ENCODE assay signal across 8 mouse cellular contexts in genomic region chr8:20596842-20597708, GRCm38 (mm10). TPM values are rescaled to one million over a fixed set of nuclear protein-coding genes. Genes with fewer than 3 reads are reported as not detected.
DNase-seq lines count a peak whose midpoint lies in the region; ATAC-seq and TF ChIP-seq lines count a peak whose summit lies in the region.
"Not testable (repeated sequence)": the region's sequence is repeated elsewhere in the genome, so short reads cannot be mapped to it uniquely, and the experiment has no call there.

No protein-coding gene starts in this region.

- not testable (repeated sequence) for TF ChIP-seq CTCF in lung, postnatal 0 days (IDR thresholded peaks at IDR 0.05)

- WGBS in embryonic facial prominence, embryonic 15.5 days = 60% methylated on average over 11 of the region's 13 CpGs
- 69% methylated on average over 9 of the region's 13 CpGs for WGBS in intestine, embryonic 14.5 days
- 66% methylated on average over 9 of the region's 13 CpGs for WGBS in lung, postnatal 0 days

- not testable (repeated sequence) for H3K27ac ChIP-seq in embryonic facial prominence, embryonic 15.5 days (replicated peaks); intestine, embryonic 14.5 days (ENCODE audit: low read depth); lung, postnatal 0 days (ENCODE audit: low read length)

- not testable (repeated sequence) for TF ChIP-seq EP300 in lung, postnatal 0 days (IDR thresholded peaks at IDR 0.05)

- not testable (repeated sequence) for H3K4me2 ChIP-seq in embryonic facial prominence, embryonic 15.5 days (replicated peaks); intestine, embryonic 14.5 days (ENCODE audit: low read length); lung, postnatal 0 days (replicated peaks; ENCODE audit: low read depth, low read length)

- not testable (repeated sequence) for H3K4me3 ChIP-seq in embryonic facial prominence, embryonic 15.5 days (replicated peaks); intestine, embryonic 14.5 days (ENCODE audit: low read depth, low read length); lung, postnatal 0 days (ENCODE audit: low read depth, low read length)

- H3K36me3 ChIP-seq in embryonic facial prominence, embryonic 15.5 days; intestine, embryonic 14.5 days (ENCODE audit: control insufficient read depth, insufficient read depth, low read length); lung, postnatal 0 days (ENCODE audit: insufficient read depth, low read length): not testable (repeated sequence)

- peak; percentile 87 for ATAC-seq in embryonic facial prominence, embryonic 15.5 days (ENCODE audit: insufficient number of reproducible peaks, low FRiP score, low TSS enrichment, low read depth)
- ATAC-seq in intestine, embryonic 14.5 days (replicated peaks; ENCODE audit: low FRiP score, low TSS enrichment, low read depth) = peak; percentile 84
- peak; percentile 62 for ATAC-seq in lung, postnatal 0 days

- not testable (repeated sequence) for H3K9ac ChIP-seq in embryonic facial prominence, embryonic 15.5 days; intestine, embryonic 14.5 days (ENCODE audit: low read length); lung, postnatal 0 days (replicated peaks; ENCODE audit: low read depth)

- H3K9me3 ChIP-seq in embryonic facial prominence, embryonic 15.5 days (replicated peaks); intestine, embryonic 14.5 days (ENCODE audit: control insufficient read depth, low read length); lung, postnatal 0 days (ENCODE audit: low read length): not testable (repeated sequence)

- H3K4me1 ChIP-seq in embryonic facial prominence, embryonic 15.5 days; intestine, embryonic 14.5 days (replicated peaks; ENCODE audit: control insufficient read depth, insufficient read depth, low read length); lung, postnatal 0 days (ENCODE audit: insufficient read depth, low read depth, low read length): not testable (repeated sequence)

- DNase-seq in adrenal gland, postnatal 10 days = peak; percentile 43
- peak; percentile 51 to 54 for DNase-seq in heart, adult 18-20 months
- DNase-seq in intestine, embryonic 14.5 days (ENCODE audit: low spot score) = peak; percentile 60
- peak; percentile 58 to 59 for DNase-seq in left cerebral cortex, adult 18-20 months (ENCODE audit: low spot score in 2 of 2)
- DNase-seq in lung, postnatal 0 days (ENCODE audit: low spot score) = peak; percentile 6
- peak; percentile 41 for DNase-seq in ovary, postnatal 14 days (ENCODE audit: low spot score)
- DNase-seq in thymus, postnatal 4 days = peak; percentile 49

- not testable (repeated sequence) for H3K27me3 ChIP-seq in embryonic facial prominence, embryonic 15.5 days; intestine, embryonic 14.5 days (replicated peaks; ENCODE audit: control insufficient read depth, insufficient read depth, low read length); lung, postnatal 0 days (replicated peaks; ENCODE audit: insufficient read depth, low read length)

RNA-seq across cellular contexts. Expression of gene Gm21119, which starts 17.6 kb away (rescaled TPM):
- total RNA-seq in adrenal gland, postnatal 10 days (2021) = under 1 TPM; 0.27 to 0.48 TPM
- polyA plus RNA-seq in embryonic facial prominence, embryonic 15.5 days (2015; fragmentation: Nextera tagmentation; extraction: Ambion mirVana) = 0.08 TPM in 1 of 2 replicates, not detected in the other
- under 1 TPM in 1 of 2 experiments, not detected in 1; 0.31 TPM for total RNA-seq in heart, adult 18-20 months (2021)
- polyA plus RNA-seq in intestine, embryonic 14.5 days (2014; fragmentation: Nextera tagmentation; extraction: Ambion mirVana) = 1.2 and 1.9 TPM in 2 replicates
- 1 to 10 TPM; 1.0 to 1.3 TPM for total RNA-seq in left cerebral cortex, adult 18-20 months (2021)
- not detected in 2 replicates for polyA plus RNA-seq in lung, postnatal 0 days (2015; fragmentation: Nextera tagmentation; extraction: Ambion mirVana)

Comparison
In these comparisons a context has a peak if more than half of its experiments do, and no peak if none do; other contexts are left out.
1. DNase-seq: peak in every context shown above with its lines; median percentile 60 in intestine, embryonic 14.5 days; 58 in left cerebral cortex, adult 18-20 months; 52 in heart, adult 18-20 months; 49 in thymus, postnatal 4 days; 43 in adrenal gland, postnatal 10 days; 41 in ovary, postnatal 14 days; 6 in lung, postnatal 0 days.